Mouse (Mus musculus) activated CD4-positive, CD25-positive, alpha-beta regulatory T cell, adult 4 months (primary cell): Measurements from ENCODE around the gene Prpf40a. TPM values are rescaled to one million over a fixed set of nuclear protein-coding genes. Genes with fewer than 3 reads are reported as not detected.

Experiments
- ATAC-seq: one replicate; pipeline ENCODE4 v1.8.0; 2017
- polyA plus RNA-seq, 2 experiments: library from polyadenylated mRNA; unstranded; fragments of 100-300 nt; shearing (Covaris generic); gene quantifications; one replicate each; pipeline ENCODE4 v1.2.1; 2017

Prpf40a gene
- polyA plus RNA-seq, 2 experiments from 2014 or later, result 173 to 189 TPM

DNA sequence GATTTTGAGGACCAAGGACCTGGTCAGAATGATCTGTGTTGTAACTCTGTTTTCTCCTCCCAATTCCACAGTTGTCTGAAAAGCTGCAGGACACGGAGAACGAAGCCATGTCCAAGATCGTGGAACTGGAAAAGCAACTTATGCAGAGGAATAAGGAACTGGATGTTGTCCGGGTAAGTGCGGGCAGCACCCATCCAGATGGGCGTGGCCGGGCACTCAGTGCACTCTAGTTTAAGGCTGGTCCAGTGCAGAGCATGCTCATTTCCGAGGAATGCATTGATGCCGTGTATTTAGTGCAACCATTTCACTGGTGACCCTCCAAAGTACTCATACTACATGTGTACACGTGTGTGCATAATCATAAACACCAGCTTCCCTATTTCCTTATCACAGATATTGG lies 85.7 kb downstream of the Prpf40a start:
- no peak for ATAC-seq

- no peak for ATAC-seq
Measured at GRCm38 (mm10) chr2:53102901-53103300, 88.2 kb downstream of the Prpf40a start.

DNA sequence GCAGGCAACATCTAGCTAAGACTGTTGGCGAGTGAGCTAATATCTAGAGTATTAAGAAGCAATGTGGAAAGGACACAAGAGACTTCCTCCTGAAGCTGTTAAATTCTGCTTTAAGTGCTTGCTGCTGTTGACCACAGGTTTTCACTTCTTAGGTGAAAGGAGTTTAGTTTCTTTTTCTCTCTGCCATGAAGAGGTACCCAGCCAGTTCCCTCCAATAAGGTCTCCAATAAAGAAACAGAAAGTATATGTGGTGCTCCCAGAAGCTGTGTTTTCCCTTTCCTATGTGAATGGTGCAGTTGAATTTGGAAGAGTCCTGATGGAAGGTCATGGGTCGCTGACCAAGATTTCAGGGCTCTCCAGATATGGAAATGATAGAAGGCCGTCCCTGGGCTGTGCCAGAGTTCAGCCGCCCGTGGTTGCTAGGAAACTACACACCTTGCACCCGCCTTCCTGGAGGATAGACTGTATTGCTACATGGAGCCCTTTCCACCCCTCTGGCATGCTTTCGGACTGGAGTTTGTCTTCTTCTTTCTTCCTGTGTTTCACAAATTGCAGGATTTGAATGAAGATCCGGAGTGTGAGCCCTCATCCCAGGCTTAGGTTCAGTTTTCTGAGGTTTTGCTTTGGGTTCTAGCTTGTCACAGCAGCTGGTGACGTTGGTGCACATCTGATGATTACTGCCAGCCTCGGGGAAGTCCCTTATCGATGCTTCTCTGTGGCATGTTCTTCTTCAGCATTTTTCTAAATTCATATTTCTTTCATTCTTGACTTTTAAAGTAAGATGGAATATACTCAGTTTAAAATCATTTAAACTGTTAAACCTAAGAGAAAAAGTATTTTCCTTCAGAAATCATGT lies 89.0 kb downstream of the Prpf40a start:
- ATAC-seq, result peak; percentile 74

DNA sequence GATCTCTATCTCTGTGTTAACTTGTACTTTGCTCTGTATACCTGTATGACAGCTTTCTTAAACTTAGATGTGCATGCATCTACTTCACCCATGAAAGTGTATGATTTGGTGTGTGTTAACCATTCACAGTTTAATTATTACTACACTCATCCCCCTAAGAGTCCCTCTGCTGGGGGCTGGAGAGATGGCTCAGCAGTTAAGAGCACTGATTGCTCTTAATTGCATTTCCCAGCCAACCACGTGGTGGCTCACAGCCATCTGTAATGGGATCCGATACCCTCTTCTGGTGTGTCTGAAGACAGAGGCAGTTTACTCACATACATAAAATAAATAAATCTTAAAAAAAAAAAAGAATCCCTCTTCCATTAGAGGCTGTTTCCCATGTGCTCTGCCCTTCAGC lies 91.0 kb downstream of the Prpf40a start:
- no peak for ATAC-seq

DNA sequence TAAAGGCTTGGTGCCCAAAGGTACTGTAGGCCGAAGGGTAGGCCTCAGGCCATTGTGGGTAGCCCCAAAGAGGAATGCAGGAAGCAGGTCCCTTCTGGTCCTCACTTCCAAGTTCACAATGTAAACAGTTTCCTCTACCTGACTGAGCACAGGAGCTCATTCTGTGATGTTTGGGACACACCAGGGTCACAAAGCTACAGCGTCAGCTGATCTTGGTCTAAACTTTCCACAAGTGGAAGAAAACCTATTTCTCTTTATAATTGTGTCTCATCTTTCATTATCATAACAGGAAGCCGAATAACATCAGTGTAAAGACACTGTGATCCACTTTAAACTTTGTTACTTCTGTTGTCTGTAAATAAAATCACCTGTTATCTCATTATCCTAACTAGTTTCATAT lies 95.6 kb downstream of the Prpf40a start:
- peak; percentile 47 for ATAC-seq

DNA sequence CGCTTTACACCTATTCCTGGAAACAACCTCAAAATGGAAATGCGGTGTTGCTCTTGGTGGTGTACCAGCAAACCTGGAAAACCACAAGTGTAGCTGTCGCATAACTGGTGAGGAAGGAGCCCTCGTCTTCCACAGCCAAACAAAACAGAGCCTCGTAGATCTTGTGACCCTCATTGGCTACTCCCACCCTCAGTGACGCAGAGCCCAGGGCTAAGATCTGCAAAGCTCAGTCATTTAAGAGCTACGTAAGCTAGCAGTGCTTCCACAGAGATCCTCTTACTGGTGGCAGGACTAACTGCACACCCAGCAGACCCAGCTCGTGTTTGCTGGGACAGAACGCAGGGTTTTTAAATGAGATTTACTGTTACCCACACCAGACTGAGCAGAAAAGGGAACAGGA lies 96.1 kb downstream of the Prpf40a start:
- ATAC-seq, result peak; percentile 81

DNA sequence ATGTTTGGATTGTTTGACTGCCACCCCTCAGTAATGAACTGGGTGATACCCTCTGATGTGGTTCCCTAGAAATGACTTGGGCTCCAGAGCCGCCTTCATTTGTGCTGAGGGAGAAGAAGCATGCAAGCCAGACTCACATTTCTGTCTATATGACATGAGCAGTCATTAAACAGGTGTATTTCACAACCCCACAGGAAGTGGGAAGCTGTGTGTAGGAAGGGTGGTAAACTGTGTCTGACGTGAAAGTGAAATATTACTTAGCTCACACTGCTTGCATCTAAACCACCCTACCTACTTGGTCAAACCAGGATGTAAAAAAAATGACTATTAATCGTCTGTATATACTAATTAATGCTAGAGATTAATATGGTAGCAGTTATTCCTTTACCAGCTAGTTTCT lies 102.3 kb downstream of the Prpf40a start:
- peak; percentile 84 for ATAC-seq

- peak; percentile 63 for ATAC-seq
Measured at GRCm38 (mm10) chr2:53085617-53086202, 105.4 kb downstream of the Prpf40a start.

Other genes with a start within 250 kb of the Prpf40a start
- 10 to 100 TPM; 14.7 to 17.6 TPM for gene Arl6ip6, start 442 bp upstream of the Prpf40a start, polyA plus RNA-seq